Mouse (Mus musculus) lung, adult 2 months (tissue): ENCODE data around the gene Cpeb3. TPM values are rescaled to one million over a fixed set of nuclear protein-coding genes. Genes with fewer than 3 reads are reported as not detected.
"Not testable (repeated sequence)": the region's sequence is repeated elsewhere in the genome, so short reads cannot be mapped to it uniquely, and the experiment has no call there.

ENCODE experiments used
- DNase-seq: peaks from one replicate; pipeline ENCODE4 v3.0.0; 2022
- H3K4me1 ChIP-seq: fragments of 200-500 bp; 2 replicates; pipeline ENCODE4 v1.6.1; 2011; ENCODE audit warnings: low read length; ENCODE audit not compliant: control insufficient read depth, insufficient read depth
- H3K4me3 ChIP-seq: fragments of 200-500 bp; replicated peaks from 2 replicates; pipeline ENCODE3; 2011; ENCODE audit warnings: low read depth, mild to moderate bottlenecking, control low read depth, low read length; ENCODE audit errors: extremely low read depth
- CTCF ChIP-seq: fragments of 200-500 bp; IDR thresholded peaks from 2 replicates; pipeline ENCODE4 v1.5.1; 2011; ENCODE audit warnings: mild to moderate bottlenecking, low read length, control low read depth; ENCODE audit not compliant: insufficient read depth
- POLR2A ChIP-seq: fragments of 200-500 bp; IDR thresholded peaks from 2 replicates; pipeline ENCODE4 v1.6.1; 2011; ENCODE audit warnings: low read depth, mild to moderate bottlenecking, control low read depth, low read length, borderline replicate concordance; ENCODE audit errors: extremely low read depth
- WGBS: fragments of 180-500 bp; shearing (Covaris S2); methylation state at CpG from one replicate; pipeline ENCODE4 v1.1.7; 2018; 5-methylcytosine and 5-hydroxymethylcytosine counted together
- polyA plus RNA-seq: library from polyadenylated mRNA; depleted of rRNA; stranded (reverse); fragments of >200 nt; gene quantifications from 2 replicates; pipeline ENCODE4 v1.2.3, GENCODE M21; 2012

Cpeb3 gene
- polyA plus RNA-seq, 1 experiment: 6.8 TPM

- Histone ChIP-seq H3K4me1 (peaks cover 7% of the 10 kb centered on the region; the same call in 1 of the 2 replicates), H3K4me3 (peak overlapping the region; percentile 11)
- WGBS: 34% methylated on average over 7 of the region's 7 CpGs
- no peak for DNase-seq
- TF ChIP-seq CTCF (no peak), POLR2A (no peak)
These were observed 585 bp upstream of the Cpeb3 start for GRCm38 (mm10) chr19:37208986-37209385.

- H3K4me1 ChIP-seq: peaks cover 7% of the 10 kb centered on the region; the same call in 1 of the 2 replicates
- no peak for TF ChIP-seq CTCF
- TF ChIP-seq POLR2A: no peak
- DNase-seq: peak; percentile 86
These were observed 862 bp downstream of the Cpeb3 start, which contains the start of gene March5 for GRCm38 (mm10) chr19:37207303-37208175. March5 (plus strand) TSS chr19:37207543.

GRCm38 (mm10) chr19:37206641-37207302 lies 1.6 kb downstream of the Cpeb3 start:
- TF ChIP-seq CTCF: no peak
- TF ChIP-seq POLR2A: no peak
- peak; percentile 75 for DNase-seq
- Histone ChIP-seq H3K4me3 (peak overlapping the region; percentile 96), H3K4me1 (peaks cover 7% of the 10 kb centered on the region; the same call in 1 of the 2 replicates)
- under 1% methylated on average over 47 of the region's 47 CpGs for WGBS

More at GRCm38 (mm10) chr19:37207303-37208175, 862 bp downstream of the Cpeb3 start, which contains the start of gene March5:
- WGBS: under 1% methylated on average over 94 of the region's 94 CpGs
- H3K4me3 ChIP-seq: peak within 1 kb of the TSS; percentile 96

GRCm38 (mm10) chr19:37205155-37205554 lies 3.2 kb downstream of the Cpeb3 start:
- H3K4me1 ChIP-seq, DNase-seq, H3K4me3 ChIP-seq: not testable (repeated sequence)

GRCm38 (mm10) chr19:37203371-37203770 lies 5.0 kb downstream of the Cpeb3 start:
- Histone ChIP-seq H3K4me3 (no peak overlapping the region), H3K4me1 (peaks cover 1% of the 10 kb centered on the region; the same call in 1 of the 2 replicates)
- 98% methylated on average over 1 of the region's 1 CpGs for WGBS
- no peak for DNase-seq
- TF ChIP-seq POLR2A (no peak), CTCF (no peak)

GRCm38 (mm10) chr19:37199889-37200288 lies 8.5 kb downstream of the Cpeb3 start:
- WGBS: 82% methylated on average over 2 of the region's 2 CpGs
- no peak for TF ChIP-seq CTCF
- TF ChIP-seq POLR2A: no peak
- Histone ChIP-seq H3K4me3 (no peak overlapping the region), H3K4me1 (no peaks in the 10 kb centered on the region)
- DNase-seq: no peak

- Histone ChIP-seq H3K4me3 (no peak overlapping the region), H3K4me1 (no peaks in the 10 kb centered on the region)
- TF ChIP-seq CTCF: no peak
- TF ChIP-seq POLR2A: no peak
- 83% methylated on average over 1 of the region's 1 CpGs for WGBS
- DNase-seq: no peak
These were observed 10.1 kb downstream of the Cpeb3 start for GRCm38 (mm10) chr19:37198165-37198880.

GRCm38 (mm10) chr19:37192475-37193058 lies 15.8 kb downstream of the Cpeb3 start:
- H3K4me3 ChIP-seq: no peak overlapping the region
- peaks cover 2% of the 10 kb centered on the region; the same call in 1 of the 2 replicates for H3K4me1 ChIP-seq
- 59% methylated on average over 5 of the region's 5 CpGs for WGBS
- DNase-seq: no peak
- no peak for TF ChIP-seq POLR2A
- no peak for TF ChIP-seq CTCF
